Mouse (Mus musculus) heart, adult 11 months (tissue): ENCODE results near the gene Elavl1.
"Not testable (repeated sequence)": the region's sequence is repeated elsewhere in the genome, so short reads cannot be mapped to it uniquely, and the experiment has no call there.

ENCODE experiments used
- DNase-seq: peaks from one replicate; pipeline ENCODE4 v3.0.0; 2022

Elavl1 gene

DNA sequence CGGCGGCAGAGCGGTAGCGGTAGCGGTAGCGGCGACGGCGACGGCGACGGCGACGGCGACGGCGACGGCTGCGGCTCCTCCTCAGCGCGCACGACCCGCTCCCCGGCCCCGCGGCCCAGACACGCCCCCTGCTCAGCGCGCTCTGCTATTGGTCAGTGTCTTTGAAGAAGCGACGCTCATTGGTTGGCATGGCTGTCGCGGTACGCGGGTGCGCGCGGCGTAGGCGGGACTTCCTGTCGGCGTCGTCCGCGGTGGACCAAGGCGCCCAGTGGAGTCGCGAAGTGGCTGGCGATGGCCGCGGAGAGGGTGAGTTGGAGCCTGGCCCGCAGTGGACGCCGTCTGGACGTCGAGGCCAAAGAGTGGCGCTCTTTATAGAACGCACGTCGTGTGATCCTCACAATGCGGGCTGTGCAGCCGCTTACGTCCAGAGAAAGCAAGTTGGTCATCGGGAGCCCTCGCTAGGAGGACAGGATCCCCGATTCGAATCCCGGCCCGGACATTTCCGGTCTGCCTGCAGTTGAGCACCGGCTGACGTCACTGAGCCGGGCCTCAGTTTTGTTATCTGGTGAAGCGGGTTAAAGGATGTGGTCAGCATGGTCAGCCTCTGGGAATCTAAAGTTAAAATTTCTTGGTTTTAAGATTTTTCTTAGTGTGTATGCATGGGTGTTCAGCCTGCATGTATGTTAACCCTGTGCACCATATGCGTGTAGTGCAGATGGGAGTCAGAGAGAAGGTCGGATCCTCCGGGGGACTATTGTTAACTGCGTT lies at the start of gene Elavl1, which contains the start of gene Ccl25:
TSS of gene Elavl1 (minus strand) at position 431 of the 768 bp plus-strand sequence.
TSS of gene Ccl25 (plus strand) at position 228 of the 768 bp plus-strand sequence.
- DNase-seq: peak; percentile 100

DNA sequence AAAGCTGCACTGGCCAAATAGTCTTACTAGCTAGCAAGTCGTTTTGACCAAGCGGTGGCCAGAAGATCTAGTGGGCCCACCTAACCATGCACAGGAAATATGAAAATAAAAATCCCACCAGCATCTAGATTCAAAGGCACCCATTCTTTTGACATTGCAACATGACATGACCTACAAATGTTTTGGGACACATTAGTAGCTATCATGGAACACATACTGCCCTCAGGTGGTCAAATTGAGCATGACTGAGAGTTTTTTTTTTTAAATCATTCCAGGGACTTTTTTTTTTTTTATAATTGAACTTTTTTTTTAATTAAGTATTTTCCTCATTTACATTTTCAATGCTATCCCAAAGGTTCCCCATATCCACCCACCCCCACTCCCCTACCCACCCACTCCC lies 47.4 kb upstream of the Elavl1 start:
- DNase-seq: no peak

DNA sequence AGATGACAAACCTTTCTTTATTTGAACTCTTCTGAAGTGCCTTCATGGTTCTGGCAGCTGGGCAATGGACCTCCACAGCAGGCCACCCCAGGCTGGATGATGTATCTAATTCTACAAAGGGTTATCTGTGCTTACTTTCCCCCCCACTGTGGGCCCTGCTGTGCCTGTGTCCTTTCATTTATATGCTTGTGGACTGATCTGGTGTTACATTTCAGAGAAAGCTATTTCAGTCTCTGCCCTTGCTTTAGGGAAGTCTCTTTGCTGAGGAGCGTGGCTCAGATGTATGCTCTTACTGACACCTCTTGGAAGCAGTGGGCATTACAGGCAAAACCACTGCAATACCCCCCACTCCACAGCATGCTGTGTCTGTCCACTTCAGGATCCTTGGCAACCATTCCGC lies 44.9 kb upstream of the Elavl1 start:
- peak; percentile 94 for DNase-seq

DNA sequence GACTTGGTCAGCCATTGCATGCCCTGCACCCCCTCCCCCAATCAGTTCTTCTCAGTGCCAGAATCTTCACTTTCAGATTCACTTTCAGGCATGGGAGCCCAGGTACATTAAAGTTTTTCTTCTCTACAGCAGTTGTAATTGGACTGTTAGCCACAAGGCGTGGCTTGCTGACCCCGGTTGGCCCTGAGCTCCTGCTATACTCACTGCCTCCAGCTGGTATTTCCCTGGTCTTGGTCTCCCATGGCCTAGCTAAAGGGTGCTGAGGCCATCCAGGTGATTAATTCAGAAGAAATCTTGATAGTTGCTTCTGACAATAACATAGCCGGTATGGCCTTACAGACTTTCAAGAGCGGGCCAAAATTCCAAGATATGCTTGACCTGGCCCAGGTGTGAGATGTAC lies 43.3 kb upstream of the Elavl1 start:
- DNase-seq: peak; percentile 69

DNA sequence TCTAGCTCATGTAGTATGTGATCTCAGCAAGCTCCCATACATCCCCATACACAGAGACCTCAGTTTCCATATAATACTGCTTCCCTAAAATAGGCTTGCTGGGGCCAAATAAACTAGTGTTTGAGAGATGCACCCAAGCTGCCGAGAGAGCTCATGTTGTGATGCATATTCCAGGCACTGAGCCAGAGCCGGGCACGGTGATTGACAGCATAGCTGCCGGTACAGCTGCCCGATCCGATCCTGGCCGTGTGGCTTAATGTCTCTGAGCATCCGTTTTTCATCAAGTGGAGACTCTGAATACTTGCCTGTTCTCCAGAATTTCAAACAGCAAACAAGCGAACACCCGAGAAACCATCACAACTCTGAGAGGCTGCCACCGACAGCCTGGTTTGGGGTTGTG lies 42.6 kb upstream of the Elavl1 start:
- peak; percentile 77 for DNase-seq

DNA sequence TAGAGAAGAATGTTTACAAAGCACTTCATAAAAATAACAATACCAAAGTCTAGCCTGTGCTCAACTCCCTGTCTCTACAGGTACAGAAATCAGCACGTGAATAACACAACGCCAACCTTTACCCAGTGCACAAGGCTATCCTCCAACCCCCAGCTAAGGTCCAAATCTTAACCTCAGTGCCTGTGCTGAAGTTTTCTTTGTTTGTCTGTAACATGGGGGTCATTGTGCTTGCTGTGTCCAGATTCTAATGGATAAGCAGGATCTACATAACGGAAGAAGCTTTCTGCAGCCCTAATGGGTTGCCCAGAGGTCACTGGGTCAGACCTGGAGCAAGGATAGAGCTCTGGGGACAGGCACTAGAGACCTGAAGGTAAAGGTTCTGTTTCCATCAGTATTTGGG lies 41.0 kb upstream of the Elavl1 start:
- peak; percentile 77 for DNase-seq

DNA sequence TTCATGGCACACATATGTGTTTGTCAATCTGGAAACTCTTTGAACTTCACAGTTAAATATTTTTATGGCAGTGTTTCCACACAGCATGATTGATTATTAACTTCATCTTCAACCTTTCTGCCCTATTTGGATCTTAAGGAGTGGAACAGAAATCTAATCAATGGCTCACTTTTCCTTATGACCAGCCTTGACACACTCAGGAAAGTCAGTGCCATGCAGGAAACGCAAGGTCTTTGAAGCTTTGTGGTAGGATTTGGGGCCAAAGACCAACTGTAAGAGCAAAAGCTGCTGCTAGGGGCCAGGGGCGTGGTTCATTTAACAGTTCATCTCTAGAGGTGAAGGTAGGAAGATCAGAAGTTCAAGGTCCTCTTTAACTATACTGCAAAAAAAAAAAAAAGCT lies 35.7 kb upstream of the Elavl1 start:
- peak; percentile 23 for DNase-seq

DNA sequence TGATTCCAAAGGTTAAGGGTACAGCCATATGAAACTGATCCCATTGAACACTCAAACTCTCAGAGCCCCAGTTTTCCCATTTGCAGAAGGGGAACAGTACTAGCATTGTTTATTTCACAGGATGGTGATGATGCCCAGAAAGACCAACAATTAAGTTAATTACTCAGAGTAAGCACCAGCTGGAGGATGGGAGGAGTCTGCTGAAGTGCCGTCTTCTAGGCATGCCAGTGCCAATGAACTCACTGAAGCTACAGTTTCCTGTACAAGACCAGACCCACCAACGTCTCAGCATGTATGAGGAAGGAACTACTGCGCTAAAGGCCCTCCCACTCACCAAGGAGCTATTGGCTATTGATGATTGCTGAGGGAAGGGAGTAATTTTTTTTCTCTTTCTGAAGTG lies 34.1 kb upstream of the Elavl1 start:
- DNase-seq: peak; percentile 45

DNA sequence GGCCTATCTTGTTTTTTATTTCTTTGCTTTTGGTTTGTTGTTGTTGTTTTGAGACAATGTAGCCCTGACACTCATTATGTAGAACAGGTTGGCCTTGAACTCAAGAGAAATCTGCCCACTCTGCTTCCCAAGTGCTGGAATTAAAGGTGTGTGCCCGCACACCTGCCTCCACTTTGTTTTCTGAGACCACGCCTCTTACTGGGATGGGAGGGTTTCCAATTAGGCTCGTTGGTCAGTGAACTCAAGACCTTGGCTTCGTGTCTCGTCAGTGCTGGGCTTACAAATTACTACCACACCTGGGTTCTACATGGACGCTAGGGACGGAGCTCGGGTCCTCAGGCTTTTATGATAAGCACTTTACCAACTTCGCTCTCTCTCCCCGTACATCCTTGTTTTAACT lies 30.2 kb upstream of the Elavl1 start:
- DNase-seq: peak; percentile 44

DNA sequence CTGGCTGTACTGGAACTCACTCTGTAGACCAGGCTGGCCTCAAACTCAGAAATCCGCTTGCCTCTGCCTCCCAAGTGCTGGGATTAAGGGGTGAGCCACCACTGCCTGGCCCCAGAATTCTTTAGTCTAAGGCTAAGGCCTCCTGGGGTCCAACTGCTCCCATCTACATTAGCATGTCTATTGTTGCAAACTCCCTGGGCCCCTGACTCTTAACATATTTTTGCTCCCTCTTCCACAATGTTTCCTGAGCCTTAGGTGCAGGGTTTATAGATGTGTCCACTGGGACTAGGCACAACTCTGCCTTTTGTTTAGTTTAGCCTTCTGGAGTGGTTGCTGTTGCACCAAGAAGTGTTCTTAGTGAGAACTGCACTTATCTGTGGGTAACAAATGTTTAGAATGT lies 29.3 kb upstream of the Elavl1 start:
- peak; percentile 61 for DNase-seq

DNA sequence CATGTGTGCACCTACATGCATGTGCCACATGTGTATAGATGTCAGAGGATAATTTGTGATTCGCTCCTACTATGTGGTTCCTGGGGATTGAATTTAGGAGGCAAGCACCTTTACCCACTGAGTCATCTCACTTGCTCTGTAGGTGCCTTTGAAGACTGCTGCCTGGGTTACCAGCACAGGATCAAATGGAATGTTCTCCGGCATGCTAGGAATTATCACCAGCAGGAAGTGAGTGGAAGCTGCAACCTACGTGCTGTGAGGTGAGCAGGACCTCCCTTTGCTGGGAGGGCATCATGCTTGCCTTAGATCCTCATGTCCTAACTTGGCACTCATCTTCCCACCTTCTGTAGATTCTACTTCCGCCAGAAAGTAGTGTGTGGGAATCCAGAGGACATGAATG lies 28.5 kb upstream of the Elavl1 start:
- peak; percentile 80 for DNase-seq

DNA sequence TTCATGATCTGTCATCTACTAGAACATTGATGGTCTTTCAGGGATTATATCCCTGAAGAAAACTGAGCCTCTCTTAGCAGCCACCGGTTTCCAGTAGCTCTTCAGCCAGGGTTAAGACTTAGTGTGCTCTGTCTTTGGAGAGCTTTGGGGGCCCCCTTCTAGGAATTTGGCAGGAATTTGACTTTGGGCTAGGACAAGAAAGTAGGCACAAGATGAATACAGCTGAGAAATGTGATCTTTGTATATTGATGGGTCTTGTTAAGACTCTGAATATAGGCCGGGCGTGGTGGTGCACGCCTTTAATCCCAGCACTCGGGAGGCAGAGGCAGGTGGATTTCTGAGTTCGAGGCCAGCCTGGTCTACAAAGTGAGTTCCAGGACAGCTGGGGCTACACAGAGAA lies 27.3 kb upstream of the Elavl1 start:
- not testable (repeated sequence) for DNase-seq

DNA sequence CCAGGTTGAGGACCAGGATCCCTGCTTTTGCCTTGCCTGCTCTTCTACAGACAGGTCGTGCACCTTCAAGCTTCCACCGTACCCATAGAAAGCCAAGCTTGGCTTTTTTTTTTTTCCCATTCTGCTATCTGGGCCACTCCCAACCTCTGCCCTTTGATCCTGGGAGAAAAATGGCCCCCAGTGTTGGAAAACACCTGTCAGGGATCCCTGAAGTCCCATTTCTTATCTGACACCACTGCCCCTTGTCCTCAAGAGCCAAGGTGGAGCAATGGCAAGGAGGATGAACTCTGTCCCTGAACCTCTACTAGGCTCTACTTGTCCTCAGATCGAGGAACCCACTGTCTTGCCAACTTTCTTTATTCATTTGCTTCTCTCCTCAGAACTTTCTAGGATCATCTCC lies 25.4 kb upstream of the Elavl1 start:
- no peak for DNase-seq

DNA sequence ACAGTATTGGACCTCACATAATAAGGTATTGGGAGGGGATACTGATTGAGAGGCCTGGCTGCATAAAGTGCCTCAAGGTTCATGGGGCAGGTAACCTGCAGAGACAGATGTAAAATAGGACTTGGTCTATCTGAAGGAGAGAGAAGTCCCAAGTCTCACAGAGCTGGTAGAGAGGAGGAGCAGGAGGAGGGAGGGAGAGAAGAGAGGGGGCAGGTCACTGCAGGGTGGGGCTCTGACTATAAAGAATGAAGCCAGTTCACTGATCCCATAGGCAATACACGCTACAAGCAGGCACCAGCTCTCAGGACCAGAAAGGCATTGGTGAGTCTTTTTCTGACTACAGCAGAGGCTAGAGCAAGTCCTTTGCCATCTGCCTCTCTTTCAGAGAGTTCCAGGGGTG lies 24.1 kb upstream of the Elavl1 start:
- no peak for DNase-seq

DNA sequence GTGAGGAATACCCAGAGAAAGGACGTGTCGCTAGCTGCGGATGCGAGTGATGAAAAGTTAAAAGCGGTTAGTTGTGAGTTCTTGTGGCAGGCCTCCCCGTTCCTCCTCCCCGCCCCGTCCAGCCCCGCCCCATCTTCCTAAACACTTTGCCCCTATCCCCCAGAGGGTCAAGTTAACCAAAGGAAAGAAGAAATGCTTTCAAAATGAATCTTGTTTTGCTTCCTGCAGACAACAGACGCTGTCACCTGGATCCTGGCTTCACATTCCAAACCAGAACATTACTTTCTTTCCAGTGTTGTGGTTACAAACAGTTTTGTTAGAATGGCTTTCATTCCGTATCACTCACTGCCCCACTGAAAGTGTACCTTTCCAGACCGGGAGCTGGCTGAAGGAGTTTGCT lies 23.1 kb upstream of the Elavl1 start:
- DNase-seq: no peak

DNA sequence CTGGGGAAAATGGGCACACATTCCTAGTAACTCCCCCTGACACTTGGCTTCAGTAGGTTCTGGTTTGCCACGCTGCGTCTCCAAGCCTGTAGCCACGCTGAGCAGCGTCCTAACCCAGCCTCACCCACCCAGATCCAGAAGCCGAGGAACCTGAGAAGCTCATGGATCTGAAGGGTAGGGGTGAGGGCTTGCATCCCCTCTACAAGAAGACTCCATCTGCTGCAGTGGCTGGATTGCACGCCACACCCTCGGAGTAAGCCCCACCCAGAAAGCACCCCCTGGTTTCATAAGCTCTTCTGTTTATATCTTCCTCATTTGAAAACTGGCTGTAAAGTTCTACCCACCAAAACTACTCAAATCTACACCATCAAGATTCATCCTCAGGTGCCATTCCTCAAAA lies 22.4 kb upstream of the Elavl1 start:
- DNase-seq: peak; percentile 88

DNA sequence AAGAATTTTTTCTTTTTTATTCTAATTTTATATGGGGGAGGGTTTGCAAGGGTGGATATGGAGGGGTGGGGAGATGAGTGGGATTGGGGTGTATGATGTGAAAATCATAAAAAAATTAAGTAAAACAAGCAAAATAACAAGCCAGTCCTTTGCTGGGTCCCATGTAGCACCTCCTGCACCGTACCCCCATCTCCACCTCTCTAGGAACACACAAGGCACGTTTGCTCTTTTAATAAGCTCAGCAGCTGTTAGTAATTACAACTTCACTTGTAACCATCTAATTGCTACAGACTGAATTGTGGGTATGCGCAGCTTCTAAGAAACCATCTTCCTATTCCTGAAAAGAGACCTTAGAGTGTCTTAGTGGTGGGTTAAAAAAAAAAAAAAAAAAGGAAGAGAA lies 15.0 kb upstream of the Elavl1 start:
- no peak for DNase-seq

DNA sequence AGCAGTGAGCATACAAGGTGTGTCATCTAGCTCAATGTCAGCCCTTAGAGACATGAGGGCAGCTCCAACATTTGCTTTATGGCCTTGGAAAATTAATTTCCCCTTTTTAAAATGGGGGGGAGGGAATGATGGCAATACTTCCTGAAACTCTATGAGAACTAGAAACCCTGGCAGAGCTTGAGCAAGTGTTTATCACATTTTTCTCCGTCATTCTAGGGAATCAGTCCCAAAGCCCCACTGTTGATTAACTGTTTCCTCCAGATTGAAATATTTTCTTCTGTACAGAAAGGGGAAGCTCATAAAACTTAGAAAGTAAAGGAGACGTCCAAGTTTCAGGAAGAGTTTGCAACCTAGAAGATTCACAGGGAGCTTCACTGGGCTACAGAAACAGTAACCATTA lies 10.5 kb upstream of the Elavl1 start:
- no peak for DNase-seq

DNA sequence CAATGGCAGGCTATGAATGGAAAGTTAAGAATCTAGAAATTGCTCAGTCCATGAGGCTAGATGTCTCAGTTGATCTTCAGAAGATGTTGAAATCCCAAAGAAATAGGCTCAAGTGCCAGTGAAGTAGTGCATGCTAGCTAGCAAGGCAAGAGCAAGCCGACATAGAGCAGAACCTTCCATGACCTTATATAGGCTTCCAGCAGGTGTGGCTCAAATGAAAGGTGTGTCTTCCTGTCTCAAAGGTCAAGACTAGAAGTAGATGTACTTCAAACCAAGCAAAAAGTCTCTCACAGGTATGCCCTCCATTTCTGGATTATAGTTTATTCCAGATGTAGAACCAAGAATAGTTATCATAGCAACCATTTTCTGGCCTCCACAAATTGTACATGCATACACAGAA lies 8.8 kb upstream of the Elavl1 start:
- DNase-seq: no peak

DNA sequence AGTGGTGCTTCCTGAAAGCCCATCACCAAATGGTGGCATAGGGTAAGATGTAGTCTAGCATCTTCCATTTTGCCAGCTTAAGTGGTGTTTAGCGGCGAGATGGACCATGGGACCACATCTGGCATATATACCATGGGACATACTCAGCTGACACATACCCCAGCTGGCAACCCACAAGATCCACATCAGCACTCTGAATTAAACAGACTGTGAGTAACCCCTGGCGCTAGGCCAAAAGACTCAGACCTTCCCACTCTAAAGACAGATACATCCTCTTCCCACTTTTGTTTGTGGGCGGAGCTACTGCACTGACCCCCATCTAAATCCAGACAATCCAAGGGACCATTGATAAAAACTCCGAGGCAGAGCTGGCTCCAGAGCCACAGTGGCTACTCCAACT lies 3.8 kb upstream of the Elavl1 start:
- no peak for DNase-seq

DNA sequence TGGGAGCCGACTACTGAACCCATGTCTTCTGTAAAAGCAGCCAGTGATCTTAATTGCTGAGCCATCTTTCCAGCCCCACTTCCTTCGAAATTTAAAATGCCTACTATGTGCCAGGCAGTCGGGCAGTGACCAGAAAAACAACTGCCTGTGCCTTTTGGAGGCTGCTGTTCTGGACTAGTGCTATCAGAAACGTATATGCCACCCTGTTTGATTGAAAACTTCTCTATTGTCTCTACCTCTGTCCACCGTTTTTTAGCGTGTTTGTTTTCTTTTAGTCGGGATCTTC lies 481 bp upstream of the Elavl1 start:
- no peak for DNase-seq

DNA sequence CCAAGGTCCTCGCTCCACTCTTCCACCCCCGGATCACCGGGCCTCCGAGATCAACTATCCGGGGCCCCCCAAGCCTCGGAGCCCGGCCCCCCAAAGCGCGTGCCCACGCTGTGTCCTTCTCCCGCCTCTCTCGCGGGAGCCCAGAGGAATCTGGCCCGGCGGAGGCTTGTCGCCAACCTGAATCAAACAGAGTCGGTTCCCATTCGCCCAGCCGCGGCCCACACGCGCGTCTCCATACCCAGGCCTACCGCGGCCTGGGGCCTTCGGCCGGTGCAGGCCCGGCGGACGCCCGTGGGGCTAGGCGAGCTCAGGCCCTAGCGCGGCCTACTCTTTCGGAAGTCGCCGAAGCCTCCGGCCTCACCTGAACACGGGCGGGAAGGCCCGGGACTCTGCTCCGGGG lies 688 bp downstream of the Elavl1 start:
- DNase-seq: peak; percentile 96

DNA sequence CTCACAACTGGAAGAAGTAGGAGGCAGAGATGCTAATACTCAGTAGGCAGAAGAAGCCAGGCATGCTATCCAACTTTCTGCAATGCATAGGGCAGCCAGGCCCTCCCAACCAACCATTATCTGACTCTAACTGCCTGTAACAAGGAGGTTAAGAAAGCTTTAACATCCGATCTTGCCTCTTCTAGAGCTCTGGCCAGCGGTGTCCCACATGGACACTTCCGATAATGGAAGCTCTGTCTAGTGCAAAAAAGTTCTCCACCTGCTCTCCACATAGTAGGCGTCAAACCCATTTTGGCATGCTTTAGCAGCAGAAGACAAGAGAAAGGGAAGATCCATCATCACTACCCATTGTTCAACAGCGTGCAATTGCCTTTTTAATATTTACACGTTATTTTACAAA lies 1.3 kb downstream of the Elavl1 start:
- DNase-seq: no peak

DNA sequence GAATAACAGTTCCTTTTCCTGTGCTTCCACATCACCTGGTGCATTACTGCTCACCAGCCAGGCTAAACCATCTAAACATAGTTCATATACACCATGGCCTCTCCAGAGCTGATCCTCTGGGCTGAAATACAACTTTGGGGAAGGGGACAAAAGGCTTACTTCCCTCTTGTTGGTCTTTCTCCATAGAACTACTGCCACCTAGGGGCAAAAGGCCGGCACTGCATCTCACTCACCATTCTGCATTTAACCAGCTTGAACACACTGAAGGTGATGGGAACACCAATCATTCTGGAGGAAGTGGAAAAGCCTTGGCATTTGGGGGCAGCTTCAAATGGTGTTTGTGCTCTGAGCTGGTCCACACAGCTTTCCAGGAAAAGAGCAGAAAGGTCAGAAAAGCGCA lies 2.7 kb downstream of the Elavl1 start:
- DNase-seq: peak; percentile 95

DNA sequence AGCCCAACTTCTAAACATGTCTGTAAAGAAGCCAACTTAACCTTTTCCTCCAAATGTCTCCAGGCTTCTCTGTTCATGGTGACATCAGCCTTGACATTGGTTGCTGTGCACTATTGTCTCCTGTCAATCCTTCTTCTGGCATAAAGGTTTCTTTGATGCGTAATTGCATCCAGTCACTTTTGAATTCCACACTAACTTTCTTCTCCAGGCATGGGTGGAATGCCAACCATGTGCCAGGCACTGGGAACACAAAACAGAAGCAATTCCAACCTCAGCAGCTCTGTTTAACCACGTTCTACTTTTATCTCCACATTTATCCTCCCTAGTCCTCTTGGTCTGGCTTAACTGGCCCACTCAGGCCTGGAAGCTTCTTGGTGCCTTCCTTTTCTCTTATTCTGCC lies 4.2 kb downstream of the Elavl1 start:
- peak; percentile 76 for DNase-seq

DNA sequence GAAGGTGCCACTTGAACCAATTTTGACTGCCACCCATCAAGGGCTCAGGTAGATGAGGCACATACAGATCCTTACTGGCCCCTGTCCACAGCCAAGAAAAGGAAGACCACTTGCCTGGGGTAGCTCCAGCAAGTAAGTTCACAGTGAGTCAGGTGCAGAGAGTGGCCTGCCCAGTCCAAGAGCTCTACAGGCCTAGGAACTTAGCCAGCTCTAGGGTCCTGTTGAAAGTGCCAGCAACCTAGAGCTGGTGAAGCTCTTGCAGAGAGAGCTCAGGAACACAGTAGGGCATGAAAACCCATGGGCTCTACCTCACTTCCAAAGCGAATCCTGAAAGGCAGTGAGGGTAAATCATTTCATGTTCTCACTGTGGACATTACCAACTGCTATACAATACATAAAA lies 4.8 kb downstream of the Elavl1 start:
- DNase-seq: peak; percentile 89
